Mouse (Mus musculus) heart, postnatal 14 days (tissue): Measurements from ENCODE around the gene Vmn1r113. TPM values are rescaled to one million over a fixed set of nuclear protein-coding genes. Genes with fewer than 3 reads are reported as not detected.
"Not testable (repeated sequence)": the region's sequence is repeated elsewhere in the genome, so short reads cannot be mapped to it uniquely, and the experiment has no call there.

ENCODE experiments used
- DNase-seq, 2 experiments: peaks; one replicate each; pipeline ENCODE4 v3.0.0; 2021 to 2022
- intact Hi-C: fragments of 180-260 bp; cut with DNase I; formaldehyde crosslinking; loops from one replicate; pipeline ENCODE4 v1.15.1; 2025
- long read RNA-seq, 2 experiments: library from polyadenylated mRNA; stranded (forward); transcript quantifications; one replicate each; pipeline ENCODE4 v2.0.0; 2021
- total RNA-seq, 2 experiments: library from RNA; stranded (reverse); gene quantifications; 2 replicates each; pipeline ENCODE4 v1.2.3; 2021

Vmn1r113 gene
- not detected for total RNA-seq
- long read RNA-seq, experiment 1: 0 reads
- long read RNA-seq, experiment 2: 0 reads

- DNase-seq, intact Hi-C loops: not testable (repeated sequence)
These were observed at the start of gene Vmn1r113 for GRCm38 (mm10) chr7:20786985-20787384. Gene Vmn1r113, plus strand, starts transcription at chr7:20787285.

GRCm38 (mm10) chr7:20770885-20771284 lies 16.2 kb upstream of the Vmn1r113 start, which contains the start of gene Vmn1r112:
Gene Vmn1r112, plus strand, starts transcription at chr7:20771185.
- intact Hi-C loops, DNase-seq: not testable (repeated sequence)

- intact Hi-C loops: not testable (repeated sequence)
These were observed 25.0 kb downstream of the Vmn1r113 start, which contains the start of gene Vmn1r114 for GRCm38 (mm10) chr7:20812086-20812485. Gene Vmn1r114, minus strand, starts transcription at chr7:20812186.

More at GRCm38 (mm10) chr7:20812086-20812485, 25.0 kb downstream of the Vmn1r113 start, which contains the start of gene Vmn1r114:
- DNase-seq: not testable (repeated sequence)

Other genes starting within 250 kb of the Vmn1r113 start
- not detected for gene Gm5726, start 241.5 kb upstream of the Vmn1r113 start, total RNA-seq
- gene Gm4141, start 211.0 kb upstream of the Vmn1r113 start, total RNA-seq: not detected
- not detected for gene Gm4513, start 188.3 kb upstream of the Vmn1r113 start, total RNA-seq
- not detected for gene Vmn1r107, start 118.4 kb upstream of the Vmn1r113 start, total RNA-seq
- gene Vmn1r111, start 84.1 kb upstream of the Vmn1r113 start, total RNA-seq: not detected
- not detected for gene Gm10668, start 56.7 kb upstream of the Vmn1r113 start, total RNA-seq
- not detected for gene Vmn1r112, start 16.1 kb upstream of the Vmn1r113 start, total RNA-seq
- not detected for gene Vmn1r114, start 24.9 kb downstream of the Vmn1r113 start, total RNA-seq
- gene Vmn1r115, start 57.7 kb downstream of the Vmn1r113 start, total RNA-seq: not detected
- not detected for gene Vmn1r116, start 85.0 kb downstream of the Vmn1r113 start, total RNA-seq
- not detected for gene Vmn1r117, start 96.8 kb downstream of the Vmn1r113 start, total RNA-seq
- not detected for gene Vmn1r118, start 125.1 kb downstream of the Vmn1r113 start, total RNA-seq
- not detected for gene Vmn1r119, start 225.2 kb downstream of the Vmn1r113 start, total RNA-seq